Mouse (Mus musculus) G1E (cell line): ENCODE measurements around the gene March6.

Source experiments
- CTCF ChIP-seq: IDR thresholded peaks from 2 replicates; pipeline ENCODE4 v1.5.1; 2012; ENCODE audit warnings: low read depth, low read length, inconsistent platforms, mixed read lengths
- GATA1 ChIP-seq: IDR thresholded peaks from 2 replicates; pipeline ENCODE4 v1.6.1; 2012; ENCODE audit warnings: borderline replicate concordance, low read length, inconsistent platforms, mixed read lengths
- POLR2AphosphoS5 ChIP-seq: IDR thresholded peaks from 2 replicates; pipeline ENCODE4 v1.6.1; 2012; ENCODE audit warnings: low read depth, low read length, inconsistent platforms; ENCODE audit not compliant: insufficient replicate concordance

GRCm38 (mm10) chr15:31573287-31573686 is 42.4 kb upstream of the March6 start:
- TF ChIP-seq CTCF = no peak
- no peak for TF ChIP-seq POLR2AphosphoS5
- TF ChIP-seq GATA1 = no peak
